Mouse (Mus musculus) forebrain, embryonic 13.5 days (tissue): ENCODE data around the gene Scrt2. TPM values are rescaled to one million over a fixed set of nuclear protein-coding genes. Genes with fewer than 3 reads are reported as not detected.

Experiments used
- ATAC-seq: fragments of 200-750 bp; cut with Nextera tagmentation; 2 replicates; pipeline ENCODE4 v1.8.0; 2017
- H3K27ac ChIP-seq: fragments of 300-500 bp; sonication (generic); 2 replicates; pipeline ENCODE4 v1.5.1; 2015; ENCODE audit warnings: inconsistent platforms, mild to moderate bottlenecking, moderate library complexity
- H3K27me3 ChIP-seq: fragments of 300-500 bp; sonication (generic); 2 replicates; pipeline ENCODE4 v1.6.1; 2015; ENCODE audit warnings: mild to moderate bottlenecking, inconsistent platforms
- H3K36me3 ChIP-seq: fragments of 300-500 bp; sonication (generic); 2 replicates; pipeline ENCODE4 v1.6.1; 2015; ENCODE audit warnings: mild to moderate bottlenecking, inconsistent platforms; ENCODE audit not compliant: poor library complexity, severe bottlenecking
- H3K4me1 ChIP-seq: fragments of 300-500 bp; sonication (generic); 2 replicates; pipeline ENCODE4 v1.6.1; 2015; ENCODE audit warnings: inconsistent platforms
- H3K4me2 ChIP-seq: fragments of 300-500 bp; sonication (generic); 2 replicates; pipeline ENCODE4 v1.6.1; 2015; ENCODE audit warnings: inconsistent platforms, mild to moderate bottlenecking, moderate library complexity
- H3K4me3 ChIP-seq: fragments of 300-500 bp; sonication (generic); 2 replicates; pipeline ENCODE4 v1.5.1; 2015; ENCODE audit warnings: mild to moderate bottlenecking, inconsistent platforms
- H3K9ac ChIP-seq: fragments of 300-500 bp; sonication (generic); 2 replicates; pipeline ENCODE4 v1.6.1; 2015; ENCODE audit warnings: mild to moderate bottlenecking, inconsistent platforms
- H3K9me3 ChIP-seq: fragments of 300-500 bp; sonication (generic); replicated peaks from 2 replicates; pipeline ENCODE4 v1.6.1; 2016; ENCODE audit warnings: inconsistent platforms
- WGBS: fragments of 180-500 bp; shearing (Covaris S2); methylation state at CpG from one replicate; pipeline ENCODE4 v1.1.7; 2015; 5-methylcytosine and 5-hydroxymethylcytosine counted together
- polyA plus RNA-seq: library from polyadenylated mRNA; unstranded; fragments of >200 nt; fragmentation: Nextera tagmentation; extraction: Ambion mirVana; gene quantifications from 2 replicates; pipeline ENCODE4 v1.2.1, GENCODE M21; 2015

Scrt2 gene
- polyA plus RNA-seq = 17.5 and 19.9 TPM in 2 replicates

- Histone ChIP-seq H3K9me3 (no peaks in the 10 kb centered on the region), H3K36me3 (peaks cover 3% of the 10 kb centered on the region; the same call in 1 of the 2 replicates), H3K4me1 (peaks cover 68% of the 10 kb centered on the region), H3K4me2 (peak within 1 kb of the TSS; percentile 90), H3K27ac (peak within 1 kb of the TSS; percentile 98), H3K4me3 (peak within 1 kb of the TSS; percentile 89), H3K9ac (peak within 1 kb of the TSS; percentile 99), H3K27me3 (peaks cover 15% of the 10 kb centered on the region; the same call in 1 of the 2 replicates)
- WGBS = under 1% methylated on average over 23 of the region's 24 CpGs
- peak; percentile 78 for ATAC-seq
Observed at GRCm38 (mm10) chr2:152080685-152081541, at the start of gene Scrt2. Gene Scrt2, plus strand, starts transcription at chr2:152081529.

GRCm38 (mm10) chr2:152040101-152040500, 41.2 kb upstream of the Scrt2 start:
- no peaks in the 10 kb centered on the region for H3K36me3 ChIP-seq
- no peak overlapping the region for H3K9ac ChIP-seq
- no peak for ATAC-seq
- H3K27ac ChIP-seq = no peak overlapping the region
- peaks cover 5% of the 10 kb centered on the region; the same call in 1 of the 2 replicates for H3K9me3 ChIP-seq
- H3K4me3 ChIP-seq = no peak overlapping the region
- H3K4me1 ChIP-seq = no peaks in the 10 kb centered on the region
- no peak overlapping the region for H3K4me2 ChIP-seq
- H3K27me3 ChIP-seq = peaks cover 14% of the 10 kb centered on the region; the same call in 1 of the 2 replicates

GRCm38 (mm10) chr2:152047116-152048002, 34.0 kb upstream of the Scrt2 start:
- peak overlapping the region; percentile 77 for H3K9ac ChIP-seq

GRCm38 (mm10) chr2:152048003-152048980, 33.0 kb upstream of the Scrt2 start:
- Histone ChIP-seq H3K9ac (peak overlapping the region; percentile 77), H3K4me3 (peak overlapping the region; percentile 50), H3K4me1 (peaks cover 62% of the 10 kb centered on the region), H3K9me3 (no peaks in the 10 kb centered on the region), H3K4me2 (peak overlapping the region; percentile 87), H3K36me3 (no peaks in the 10 kb centered on the region), H3K27me3 (peaks cover 17% of the 10 kb centered on the region), H3K27ac (peak overlapping the region; percentile 97)
- ATAC-seq = peak; percentile 77
- under 1% methylated on average over 66 of the region's 82 CpGs for WGBS

More at GRCm38 (mm10) chr2:152047116-152048002, 34.0 kb upstream of the Scrt2 start:
- H3K4me2 ChIP-seq = peak overlapping the region; percentile 87
- WGBS = 4% methylated on average over 25 of the region's 25 CpGs
- H3K9me3 ChIP-seq = no peaks in the 10 kb centered on the region
- peaks cover 7% of the 10 kb centered on the region for H3K27me3 ChIP-seq
- no peaks in the 10 kb centered on the region for H3K36me3 ChIP-seq
- peak overlapping the region; percentile 97 for H3K27ac ChIP-seq
- peaks cover 59% of the 10 kb centered on the region for H3K4me1 ChIP-seq
- peak overlapping the region; percentile 50; the same call in 1 of the 2 replicates for H3K4me3 ChIP-seq
- no peak for ATAC-seq

GRCm38 (mm10) chr2:152048981-152049441, 32.3 kb upstream of the Scrt2 start:
- Histone ChIP-seq H3K4me3 (peak overlapping the region; percentile 50), H3K9me3 (no peaks in the 10 kb centered on the region), H3K4me1 (peaks cover 62% of the 10 kb centered on the region), H3K9ac (peak overlapping the region; percentile 77), H3K27me3 (peaks cover 22% of the 10 kb centered on the region), H3K4me2 (peak overlapping the region; percentile 87), H3K36me3 (no peaks in the 10 kb centered on the region), H3K27ac (peak overlapping the region; percentile 97)
- peak; percentile 41 for ATAC-seq
- under 1% methylated on average over 24 of the region's 24 CpGs for WGBS

- Histone ChIP-seq H3K27me3 (peaks cover 27% of the 10 kb centered on the region), H3K9ac (peak overlapping the region; percentile 77), H3K36me3 (no peaks in the 10 kb centered on the region), H3K4me1 (peaks cover 62% of the 10 kb centered on the region), H3K4me3 (peak overlapping the region; percentile 50), H3K4me2 (peak overlapping the region; percentile 87), H3K9me3 (no peaks in the 10 kb centered on the region), H3K27ac (peak overlapping the region; percentile 97)
- ATAC-seq = no peak
- WGBS = 3% methylated on average over 13 of the region's 13 CpGs
Observed at GRCm38 (mm10) chr2:152049611-152050270, 31.6 kb upstream of the Scrt2 start.

GRCm38 (mm10) chr2:152050316-152050715, 31.0 kb upstream of the Scrt2 start:
- Histone ChIP-seq H3K4me2 (peak overlapping the region; percentile 87), H3K27me3 (peaks cover 32% of the 10 kb centered on the region)

GRCm38 (mm10) chr2:152051985-152052384, 29.3 kb upstream of the Scrt2 start:
- Histone ChIP-seq H3K27ac (peak overlapping the region; percentile 97), H3K9ac (peak overlapping the region; percentile 46), H3K9me3 (no peaks in the 10 kb centered on the region), H3K4me3 (no peak overlapping the region), H3K4me2 (no peak overlapping the region), H3K36me3 (no peaks in the 10 kb centered on the region), H3K27me3 (peaks cover 36% of the 10 kb centered on the region), H3K4me1 (peaks cover 73% of the 10 kb centered on the region)
- 63% methylated on average over 3 of the region's 3 CpGs for WGBS
- ATAC-seq = no peak

More at GRCm38 (mm10) chr2:152050316-152050715, 31.0 kb upstream of the Scrt2 start:
- Histone ChIP-seq H3K9me3 (no peaks in the 10 kb centered on the region), H3K27ac (peak overlapping the region; percentile 97), H3K36me3 (no peaks in the 10 kb centered on the region), H3K9ac (peak overlapping the region; percentile 77), H3K4me3 (peak overlapping the region; percentile 50), H3K4me1 (peaks cover 62% of the 10 kb centered on the region)
- 2% methylated on average over 7 of the region's 7 CpGs for WGBS
- ATAC-seq = peak; percentile 78

GRCm38 (mm10) chr2:152055406-152055805, 25.9 kb upstream of the Scrt2 start:
- Histone ChIP-seq H3K4me2 (no peak overlapping the region), H3K36me3 (no peaks in the 10 kb centered on the region), H3K9ac (no peak overlapping the region), H3K27me3 (peaks cover 47% of the 10 kb centered on the region), H3K27ac (no peak overlapping the region), H3K9me3 (no peaks in the 10 kb centered on the region), H3K4me1 (peaks cover 49% of the 10 kb centered on the region), H3K4me3 (no peak overlapping the region)
- WGBS = 55% methylated on average over 1 of the region's 1 CpGs
- no peak for ATAC-seq

GRCm38 (mm10) chr2:152056368-152057251, 24.7 kb upstream of the Scrt2 start:
- no peak overlapping the region for H3K4me3 ChIP-seq
- H3K9ac ChIP-seq = no peak overlapping the region
- H3K4me2 ChIP-seq = no peak overlapping the region
- no peak overlapping the region for H3K27ac ChIP-seq
- ATAC-seq = peak; percentile 50
- no peaks in the 10 kb centered on the region for H3K36me3 ChIP-seq
- H3K9me3 ChIP-seq = no peaks in the 10 kb centered on the region
- 60% methylated on average over 22 of the region's 22 CpGs for WGBS
- peaks cover 42% of the 10 kb centered on the region for H3K4me1 ChIP-seq
- peaks cover 46% of the 10 kb centered on the region for H3K27me3 ChIP-seq
